Mouse (Mus musculus): ENCODE data around the gene Atf5.

GRCm38 (mm10) chr7:44850789-44851624, 34.5 kb upstream of the Atf5 start:
- TF ChIP-seq CTCF (IDR thresholded peaks at IDR 0.05; ENCODE audit: insufficient read depth, low read length), result no peak
- TF ChIP-seq POLR2A (IDR thresholded peaks at IDR 0.05; ENCODE audit: borderline replicate concordance, extremely low read depth, low read depth, low read length), result no peak
